Mouse (Mus musculus): ENCODE data around the gene Lzts2. TPM values are rescaled to one million over a fixed set of nuclear protein-coding genes. Genes with fewer than 3 reads are reported as not detected.

Lzts2 gene
- total RNA-seq, 2 experiments from 2014 or later = 19.3 to 20.1 TPM

DNA sequence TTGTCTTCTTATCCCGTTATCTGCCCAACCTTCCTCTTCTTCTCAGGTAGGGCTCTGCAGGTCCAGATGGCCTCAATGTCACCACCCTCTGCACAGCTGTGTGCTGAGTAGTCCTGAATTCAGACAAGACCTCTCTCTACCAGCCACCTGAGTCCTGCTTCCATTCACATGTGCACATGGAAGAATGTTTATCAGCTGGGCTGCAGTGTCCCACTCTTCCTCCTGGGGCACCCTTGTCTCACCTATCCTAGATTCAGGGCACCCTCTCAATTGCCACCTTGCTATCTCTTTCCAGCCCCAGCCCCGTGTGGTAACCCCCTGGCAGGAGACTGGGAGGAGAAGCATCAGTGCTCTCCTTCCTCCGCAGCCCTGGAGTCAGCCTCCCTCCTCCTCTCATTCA, 11.9 kb upstream of the Lzts2 start:
- intact Hi-C loops (cut with DNase I) = no loop called here
- DNase-seq = no peak

DNA sequence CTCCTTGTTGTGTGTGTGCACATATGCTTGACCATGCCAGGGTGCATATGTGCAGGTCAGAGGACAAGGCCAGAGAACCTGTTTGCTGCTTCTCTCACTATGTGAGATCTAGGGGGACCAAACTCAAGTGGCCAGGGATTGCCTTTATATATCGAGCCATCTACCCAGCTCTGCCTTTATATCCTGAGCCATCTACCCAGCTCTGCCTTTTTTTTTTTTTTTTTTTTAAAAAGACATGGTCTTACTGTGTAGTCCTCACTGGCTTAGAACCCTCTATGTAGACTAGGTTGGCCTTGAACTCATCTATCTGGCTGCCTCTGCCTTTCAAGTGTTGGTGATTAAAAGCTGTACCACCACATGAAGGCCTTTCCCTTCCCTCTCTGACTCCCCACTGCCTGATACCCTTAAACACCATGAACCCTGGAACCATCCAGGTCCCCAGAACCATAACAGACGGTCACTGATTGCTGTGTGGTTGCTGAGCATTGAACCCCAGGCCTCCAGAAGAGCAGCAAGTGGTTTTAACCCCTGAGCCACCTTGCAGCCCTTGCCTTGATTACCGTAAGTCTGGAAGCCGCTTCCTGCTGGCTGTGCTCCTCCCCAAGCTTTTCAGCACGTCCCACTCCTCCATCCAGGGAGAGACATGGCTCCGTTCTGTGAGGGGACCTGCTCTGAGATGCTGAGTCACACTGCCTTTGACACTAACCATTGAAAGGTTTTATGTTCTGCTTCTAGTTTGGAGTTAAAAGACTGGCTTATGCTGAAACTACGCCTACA, 10.3 kb upstream of the Lzts2 start:
- no peak for DNase-seq
- intact Hi-C loops (cut with DNase I) = no loop called here

DNA sequence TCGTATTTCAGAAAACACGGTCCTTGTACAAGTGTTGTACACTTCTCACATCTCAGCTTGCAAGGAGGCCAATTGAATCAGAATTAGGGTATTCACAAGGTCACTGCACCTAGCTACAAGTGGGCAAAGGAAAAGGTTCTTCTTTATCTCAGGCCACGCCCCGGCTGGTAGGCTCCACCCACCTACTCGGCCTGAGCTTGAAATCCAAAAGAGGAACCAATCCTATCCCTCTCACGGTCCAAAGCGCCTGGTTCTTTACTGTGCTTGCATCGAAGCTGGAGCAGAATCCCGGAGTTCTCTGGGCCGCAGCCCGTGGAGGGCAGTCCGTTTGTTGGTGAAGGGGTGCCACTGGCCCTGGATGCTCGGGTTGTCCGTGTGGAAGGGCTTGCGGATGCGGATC, 8.8 kb upstream of the Lzts2 start, which contains the start of gene Twnk:
Gene Twnk, plus strand, starts transcription at position 220 of the 400 bp plus-strand sequence.
- DNase-seq = no peak
- intact Hi-C loops (cut with DNase I) = no loop called here

DNA sequence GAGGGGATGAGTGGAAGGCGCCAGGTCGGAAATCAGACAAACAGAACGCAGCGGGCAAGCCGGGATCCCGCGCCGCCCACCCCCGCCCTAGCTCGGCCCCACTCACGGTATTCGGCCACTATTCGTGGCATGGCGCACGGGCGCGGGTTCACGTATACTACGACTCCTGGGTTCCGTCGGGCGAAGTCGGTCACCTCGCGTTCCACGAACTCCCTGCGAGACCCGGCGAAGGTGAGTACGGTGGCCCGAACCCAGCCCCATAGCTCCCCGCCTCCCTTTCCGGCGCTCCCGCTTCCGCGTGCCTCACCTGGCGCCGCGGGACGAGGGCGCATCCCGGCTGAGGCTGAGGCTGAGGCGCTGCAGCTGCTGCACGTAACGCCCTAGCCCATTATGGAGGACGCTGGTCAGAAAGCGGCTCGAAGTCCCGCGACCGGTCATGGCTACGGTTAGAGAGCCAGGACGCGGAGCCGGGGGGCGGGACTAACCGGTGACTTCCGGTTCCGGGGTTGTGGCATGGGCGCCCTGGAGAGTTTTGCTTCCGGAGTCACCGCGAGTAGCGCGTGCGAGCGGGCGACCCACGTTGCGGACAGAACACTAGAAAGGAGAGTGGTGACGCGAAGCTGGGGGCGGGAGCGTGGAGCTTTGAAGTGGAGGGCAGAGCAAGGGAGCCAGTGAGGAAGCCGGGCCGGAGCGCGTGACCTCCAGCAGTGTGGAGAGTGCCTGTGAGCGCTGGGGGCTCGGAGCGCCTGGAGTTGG, 8.1 kb upstream of the Lzts2 start, which contains the start of gene Mrpl43:
Gene Mrpl43, minus strand, starts transcription at position 486 of the 756 bp plus-strand sequence.
- intact Hi-C loops (cut with DNase I) = no loop called here
- DNase-seq = peak; percentile 96 to 97

DNA sequence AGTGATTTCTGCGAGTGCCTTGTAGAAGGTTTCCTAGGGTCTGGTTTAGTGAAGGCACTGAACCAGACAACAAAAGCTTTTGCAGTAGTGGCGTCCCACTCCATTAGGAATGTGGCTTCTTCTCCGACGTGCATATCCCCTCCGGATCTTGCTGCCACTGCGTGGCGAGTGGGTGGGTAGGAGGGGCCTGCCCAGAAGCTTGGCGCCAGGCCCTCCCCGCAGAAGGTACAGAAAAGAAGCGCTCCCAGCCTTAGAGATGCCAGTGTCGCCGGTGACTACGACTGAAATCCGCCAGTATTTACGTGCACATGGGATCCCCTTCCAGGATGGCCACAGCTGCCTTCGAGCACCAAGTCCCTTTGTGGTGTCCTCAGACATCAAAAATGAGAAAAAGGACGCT, 7.2 kb upstream of the Lzts2 start:
- intact Hi-C loops (cut with DNase I) = no loop called here
- DNase-seq = no peak

DNA sequence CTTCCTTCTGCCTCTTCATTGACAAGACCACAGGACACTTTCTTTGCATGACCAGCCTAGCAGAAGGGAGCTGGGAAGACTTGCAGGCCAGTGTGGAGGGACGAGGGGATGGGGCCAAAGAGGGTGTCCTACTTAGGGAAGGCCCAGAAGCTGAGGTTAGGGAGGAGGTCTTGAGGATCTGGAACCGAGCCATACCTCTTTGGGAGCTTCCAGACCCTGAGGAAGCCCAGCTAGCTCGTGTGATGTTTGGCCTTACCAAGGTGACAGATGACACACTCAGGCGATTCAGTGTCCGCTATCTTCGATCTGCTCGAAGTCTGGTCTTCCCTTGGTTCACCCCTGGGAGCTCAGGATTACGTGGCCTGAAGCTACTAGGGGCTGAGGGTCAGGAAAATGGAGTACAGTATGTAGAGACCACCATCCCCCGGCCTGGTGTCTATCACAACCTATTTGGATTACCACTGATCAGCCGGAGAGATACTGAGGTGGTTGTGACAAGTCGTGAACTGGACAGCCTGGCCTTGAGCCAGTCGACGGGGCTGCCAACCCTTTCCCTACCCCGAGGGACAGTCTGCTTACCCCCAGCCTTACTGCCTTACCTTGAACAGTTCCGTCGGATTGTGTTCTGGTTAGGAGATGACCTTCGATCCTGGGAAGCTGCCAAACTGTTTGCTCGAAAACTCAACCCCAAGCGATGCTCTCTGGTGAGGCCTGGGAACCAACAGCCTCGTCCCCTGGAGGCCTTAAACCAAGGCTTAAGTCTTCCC, 6.6 kb upstream of the Lzts2 start:
- no peak for DNase-seq
- intact Hi-C loops (cut with DNase I) = no loop called here

DNA sequence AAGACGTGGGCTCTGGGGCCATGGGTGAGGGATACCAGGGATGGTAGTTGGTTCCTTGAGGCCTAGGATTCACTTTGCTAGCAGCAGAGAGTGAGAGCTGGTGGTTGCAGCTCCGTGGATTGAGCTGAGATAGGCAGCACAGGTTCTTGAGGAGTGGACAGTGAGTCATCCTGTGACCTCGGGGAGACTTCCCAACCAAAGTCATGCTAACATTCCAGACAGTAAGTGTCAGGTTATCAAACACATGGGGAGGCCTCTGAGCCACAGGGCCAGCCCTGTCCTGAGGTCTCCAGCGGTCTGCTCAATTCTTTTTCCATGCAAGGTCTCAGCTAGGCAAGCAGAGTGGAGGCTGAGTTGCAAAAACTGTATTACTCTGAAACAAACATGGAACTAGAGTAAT, 3.6 kb upstream of the Lzts2 start:
- intact Hi-C loops (cut with DNase I) = no loop called here
- no peak for DNase-seq

DNA sequence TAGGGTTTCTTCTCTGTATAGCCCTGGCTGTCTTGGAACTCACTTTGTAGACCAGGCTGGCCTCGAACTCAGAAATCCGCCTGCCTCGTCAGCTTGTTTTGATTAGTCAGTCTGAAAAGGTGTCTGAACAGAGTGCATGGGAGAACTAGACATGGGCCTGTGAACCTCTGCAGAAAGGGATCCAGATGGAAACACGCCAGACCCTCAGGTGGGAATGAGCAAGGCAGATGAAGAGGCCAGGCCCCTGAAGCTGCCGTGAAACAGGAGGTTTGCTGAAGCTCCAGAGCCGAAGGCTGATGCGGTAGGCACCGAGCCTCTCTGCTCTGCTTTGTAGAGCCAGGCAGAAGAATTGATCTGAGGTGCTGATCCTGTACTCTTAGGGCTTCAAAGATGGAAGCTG, 2.0 kb upstream of the Lzts2 start:
- intact Hi-C loops (cut with DNase I) = loop anchor here (2.0 kb wide), 1 partner anchor 19 kb away; no protein-coding TSS in a partner anchor
- no peak for DNase-seq

DNA sequence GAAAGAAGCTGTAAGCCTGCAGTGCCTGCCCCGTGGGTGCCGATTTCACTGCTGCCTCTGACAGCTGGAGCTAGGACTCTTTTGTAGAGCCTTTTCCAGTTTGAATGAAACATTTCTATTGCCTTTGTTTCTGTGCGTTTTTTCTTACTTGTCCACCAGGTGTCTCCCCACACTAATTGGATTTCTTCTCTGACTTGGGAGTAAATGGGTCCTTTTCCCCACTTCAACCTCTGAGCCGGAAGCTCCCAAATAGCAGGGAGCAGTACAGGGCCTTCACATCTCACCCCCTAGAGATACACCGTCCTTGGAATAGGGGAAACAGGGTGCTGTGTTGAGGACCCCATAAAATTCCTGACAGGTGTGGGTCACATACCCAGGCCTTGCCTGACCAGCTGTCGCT, 1.6 kb upstream of the Lzts2 start:
- intact Hi-C loops (cut with DNase I) = loop anchor here (2.0 kb wide), 1 partner anchor 18 kb away; no protein-coding TSS in a partner anchor

DNA sequence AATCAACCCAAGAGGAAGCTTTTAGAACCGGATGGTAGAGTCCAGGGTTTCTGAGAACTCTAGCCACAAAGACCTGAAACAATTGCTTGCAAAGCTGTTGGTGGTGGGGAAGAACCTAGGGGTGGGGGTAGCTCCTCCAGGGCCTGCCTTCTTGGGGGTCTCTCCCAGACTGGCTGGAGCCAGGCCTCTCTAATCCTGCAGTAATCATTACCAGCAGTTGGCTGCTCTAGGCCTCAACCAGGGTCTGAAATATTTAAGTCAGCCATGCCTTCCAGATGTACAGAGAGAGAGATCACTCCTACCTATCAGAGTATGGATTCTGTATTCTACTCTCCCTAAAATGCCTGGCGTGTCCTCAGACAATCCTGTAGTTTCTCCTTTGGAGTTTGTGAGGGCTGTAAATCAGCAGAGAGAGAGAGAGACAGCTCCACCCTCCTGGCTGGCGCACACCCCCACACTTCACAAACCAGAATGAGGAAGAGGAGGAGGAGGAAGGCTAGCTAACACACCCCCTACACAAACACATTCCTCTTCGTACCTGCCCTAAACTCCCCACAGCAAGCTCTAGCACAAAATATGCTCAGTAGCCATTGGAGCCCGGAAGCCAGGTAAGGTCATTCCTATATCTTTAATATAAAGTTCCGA, 511 bp upstream of the Lzts2 start:
- DNase-seq = no peak
- intact Hi-C loops (cut with DNase I) = loop anchor here (2.0 kb wide), 1 partner anchor 17 kb away; no protein-coding TSS in a partner anchor

More for the DNA sequence above, 1.6 kb upstream of the Lzts2 start:
- DNase-seq = no peak

DNA sequence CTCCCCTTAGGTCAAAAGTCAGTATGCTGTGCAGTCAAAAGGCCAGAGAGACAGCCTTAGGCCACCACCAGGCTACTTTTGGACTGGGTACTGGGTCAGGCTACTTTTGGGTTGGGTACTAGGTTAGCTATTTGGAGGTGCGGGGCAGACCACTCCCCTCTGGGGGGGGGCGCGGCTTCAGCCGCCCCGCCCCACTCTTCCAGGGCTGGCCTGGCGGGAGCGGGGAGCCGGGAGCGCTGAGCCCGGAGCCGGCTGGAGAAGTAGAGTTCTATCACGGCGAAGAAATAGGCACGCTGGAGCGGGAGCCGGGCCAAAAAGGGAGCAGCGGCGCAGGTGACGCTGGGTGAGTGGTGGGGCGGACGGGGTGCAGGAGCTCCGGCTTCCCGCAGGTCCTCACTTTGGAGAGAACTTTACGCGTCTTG, 778 bp downstream of the Lzts2 start:
- DNase-seq = peak; percentile 64 to 67
- intact Hi-C loops (cut with DNase I) = no loop called here

DNA sequence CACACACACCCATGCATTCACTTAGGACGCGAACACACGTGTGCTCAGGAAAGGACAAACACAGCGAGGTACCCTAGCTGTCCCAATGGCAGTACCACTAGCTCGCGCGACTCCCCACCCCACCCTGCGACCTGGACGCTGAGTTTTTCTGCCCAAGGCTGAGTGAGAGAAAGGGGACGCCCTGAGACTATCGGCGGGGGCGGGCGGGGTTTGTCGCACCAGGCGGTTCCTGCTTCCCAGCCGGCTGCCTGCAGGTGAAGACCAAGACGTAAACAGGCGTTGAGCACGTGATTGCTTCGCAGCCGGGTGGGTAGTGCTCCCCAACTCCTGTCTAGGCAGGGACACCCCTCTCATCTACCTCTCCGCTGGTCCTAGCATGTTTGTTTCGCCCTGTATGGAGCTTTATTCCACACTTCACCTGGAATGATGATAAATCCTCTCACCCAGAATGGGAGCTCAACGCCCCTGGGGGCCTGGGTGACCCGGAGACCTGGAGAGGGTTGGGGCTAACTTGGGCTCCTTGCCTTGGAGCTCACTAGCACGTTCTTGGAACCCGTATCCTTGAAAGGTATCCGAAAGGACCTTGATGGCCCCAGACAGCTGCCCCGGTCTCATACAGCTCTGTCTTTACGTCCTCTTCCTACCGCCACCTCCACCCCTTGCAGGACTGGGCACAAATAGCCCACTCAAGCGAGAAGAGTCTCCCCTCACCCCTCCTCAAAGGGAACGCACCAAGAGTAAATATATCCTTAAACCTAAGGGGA, 1.5 kb downstream of the Lzts2 start:
- peak; percentile 54 to 56 for DNase-seq
- intact Hi-C loops (cut with DNase I) = no loop called here

DNA sequence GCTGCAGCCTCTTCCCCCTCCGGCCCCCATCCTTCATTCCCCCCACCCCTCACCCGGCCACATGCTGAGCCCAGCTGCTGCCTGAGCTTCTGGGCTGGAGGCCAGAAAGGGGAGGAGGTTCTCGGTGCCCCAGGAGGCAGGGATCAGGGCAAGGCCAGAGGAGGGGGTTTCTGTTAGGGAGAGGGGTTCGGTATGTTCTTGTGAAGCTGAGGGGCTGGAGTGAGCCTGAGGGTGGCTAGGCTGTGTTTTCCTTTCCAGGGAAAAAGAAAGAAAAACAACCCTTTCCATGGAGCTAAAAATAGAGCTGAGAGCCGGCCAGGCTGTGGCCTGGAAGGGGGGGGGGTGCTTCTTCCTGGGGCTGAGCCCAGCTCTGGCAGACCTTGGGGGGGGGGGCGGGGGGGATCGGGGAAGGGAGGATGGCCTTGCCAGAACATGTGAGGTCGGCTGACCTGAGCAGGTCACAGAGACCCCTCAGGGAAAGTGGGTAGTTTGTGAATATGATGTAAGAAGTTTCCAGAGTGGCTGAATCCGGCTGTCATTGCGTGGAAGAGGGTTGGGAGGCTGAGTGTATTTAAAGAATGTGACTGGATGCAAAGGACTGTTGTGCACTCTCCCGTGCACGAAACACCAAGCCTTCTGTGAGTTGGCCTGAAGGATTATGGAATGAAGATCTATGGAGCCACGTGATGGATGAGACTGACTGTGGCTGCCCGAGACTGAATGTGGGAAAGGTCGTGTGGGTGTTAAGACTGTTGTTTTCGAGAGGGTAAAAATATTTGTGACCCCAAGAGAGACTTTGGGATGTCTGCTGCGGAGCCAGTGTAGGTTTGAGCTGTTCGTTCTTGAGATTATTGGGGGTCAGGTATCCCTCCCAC, 2.4 kb downstream of the Lzts2 start:
- DNase-seq = peak; percentile 78 to 85
- intact Hi-C loops (cut with DNase I) = no loop called here

DNA sequence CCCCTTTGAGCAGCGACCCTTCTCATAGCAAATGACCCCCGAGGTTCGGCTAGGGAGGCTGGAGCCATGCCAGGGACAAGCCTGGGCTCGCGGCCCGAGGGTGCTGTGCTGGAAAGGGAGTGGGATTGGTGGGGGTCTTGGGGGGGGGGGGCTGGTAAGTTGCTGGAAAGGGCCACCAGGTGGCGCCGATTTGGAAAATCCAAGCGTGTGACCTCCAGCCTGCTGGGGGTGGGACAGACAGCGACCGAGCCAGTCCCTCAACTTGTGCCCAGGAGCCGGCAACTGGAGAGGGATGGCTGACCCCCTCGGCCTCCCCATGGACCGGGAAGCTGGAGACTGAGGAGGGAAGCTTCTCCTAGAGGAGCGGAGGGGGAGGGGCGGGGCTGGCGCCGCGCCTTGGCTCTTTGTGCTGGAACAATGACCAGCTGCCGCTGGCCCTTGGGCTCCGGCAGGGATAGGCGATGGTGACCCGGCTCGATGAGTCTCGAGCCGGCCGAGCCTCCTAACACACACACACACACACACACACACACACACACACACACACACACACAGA, 3.1 kb downstream of the Lzts2 start:
- intact Hi-C loops (cut with DNase I) = no loop called here
- peak; percentile 85 to 86 for DNase-seq

DNA sequence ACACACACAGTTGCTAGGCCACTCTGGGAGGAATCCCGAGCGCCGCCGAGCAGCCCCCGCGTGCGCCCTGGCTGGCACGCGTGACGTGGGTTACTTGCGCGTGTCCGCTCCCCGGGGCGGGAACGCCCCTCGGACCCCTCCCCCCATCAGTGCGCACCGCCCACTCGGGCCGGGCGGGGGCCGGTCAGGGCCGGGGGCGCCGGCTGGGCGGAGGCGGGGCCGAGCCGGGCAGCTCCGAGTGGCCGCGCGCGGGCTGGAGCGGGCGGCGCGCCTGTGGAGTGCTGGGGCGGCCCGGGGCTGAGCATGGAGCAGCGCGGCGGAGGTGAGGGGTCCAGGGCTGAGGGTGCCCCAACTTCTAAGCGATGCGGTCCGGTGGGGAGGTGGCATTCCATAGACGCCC, 3.7 kb downstream of the Lzts2 start:
- intact Hi-C loops (cut with DNase I) = no loop called here
- peak; percentile 86 to 87 for DNase-seq

DNA sequence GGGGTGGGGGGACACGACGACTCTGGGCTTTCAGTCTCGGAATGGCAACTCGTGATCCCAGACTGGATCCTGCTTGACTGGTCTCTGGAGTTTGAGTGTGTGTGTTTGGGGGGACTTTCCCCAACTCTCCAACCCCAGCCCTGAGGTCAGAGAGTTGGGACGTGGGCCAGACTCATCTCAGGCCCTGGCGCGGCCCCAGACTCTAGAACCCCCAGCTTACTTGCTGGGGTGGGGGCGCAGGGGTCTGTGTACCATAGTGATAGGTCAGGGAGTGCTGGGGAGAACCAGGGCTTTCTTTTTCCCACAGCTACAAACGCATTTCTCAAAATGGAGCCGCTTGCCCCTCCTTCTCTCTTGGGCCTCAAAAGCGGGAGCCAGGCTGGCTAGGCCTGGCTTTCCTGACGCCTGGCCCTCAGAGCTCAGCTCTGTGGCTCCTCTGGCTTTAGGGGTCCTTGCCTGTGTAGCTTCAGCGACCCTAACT, 4.2 kb downstream of the Lzts2 start:
- intact Hi-C loops (cut with DNase I) = no loop called here
- DNase-seq = no peak

DNA sequence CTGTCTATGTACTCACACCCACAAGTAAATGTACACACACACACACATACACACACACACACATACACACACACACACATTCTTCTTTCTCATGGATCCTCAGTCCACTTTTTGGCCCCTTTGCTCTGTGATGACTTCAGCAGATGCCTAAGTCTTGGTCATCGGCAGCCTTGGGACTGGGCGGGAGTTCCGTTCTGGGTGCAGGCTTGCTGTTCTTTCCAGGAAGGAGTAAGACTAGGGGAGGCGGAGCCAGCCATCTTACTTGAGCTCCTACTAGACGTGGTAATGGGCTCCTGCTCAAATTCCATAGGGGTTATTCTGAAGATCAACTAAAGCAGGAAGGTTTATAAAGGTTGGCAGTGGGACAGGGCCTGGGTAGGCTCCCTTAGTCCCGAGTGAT, 6.1 kb downstream of the Lzts2 start:
- DNase-seq = peak in 1 of 2 experiments; percentile 75
- intact Hi-C loops (cut with DNase I) = no loop called here

DNA sequence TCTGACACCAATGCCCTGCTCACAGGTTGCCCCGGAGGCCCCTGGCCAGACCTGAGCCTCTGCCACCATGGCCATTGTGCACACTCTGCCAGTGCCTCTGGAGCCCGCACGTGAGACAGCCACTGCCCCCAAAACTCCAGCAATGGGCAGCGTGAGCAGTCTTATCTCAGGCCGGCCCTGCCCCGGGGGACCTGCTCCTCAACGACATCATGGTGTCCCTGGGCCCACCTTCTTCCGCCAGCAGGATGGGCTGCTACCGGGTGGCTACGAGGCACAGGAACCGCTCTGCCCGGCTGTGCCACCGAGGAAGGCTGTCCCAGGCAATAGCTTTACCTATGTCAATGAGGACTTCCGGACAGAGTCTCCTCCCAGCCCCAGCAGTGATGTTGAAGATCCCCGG, 7.1 kb downstream of the Lzts2 start:
- intact Hi-C loops (cut with DNase I) = no loop called here
- no peak for DNase-seq

All from gastrocnemius, postnatal 36 days (tissue).